Mouse (Mus musculus) G1E (cell line): Measurements from ENCODE around the gene Tec.

Experiments
- CTCF ChIP-seq: IDR thresholded peaks from 2 replicates; pipeline ENCODE4 v1.5.1; 2012; ENCODE audit warnings: low read depth, low read length, inconsistent platforms, mixed read lengths
- GATA2 ChIP-seq: IDR thresholded peaks from 2 replicates; pipeline ENCODE4 v1.6.1; 2012; ENCODE audit warnings: low read depth, low read length, inconsistent platforms, borderline replicate concordance

GRCm38 (mm10) chr5:72709451-72709850 is 158.8 kb downstream of the Tec start:
- no peak for TF ChIP-seq CTCF
- TF ChIP-seq GATA2 = no peak
